Mouse (Mus musculus) neutrophil, adult 65 days (primary cell): ENCODE results near the gene Slc35f2. TPM values are rescaled to one million over a fixed set of nuclear protein-coding genes. Genes with fewer than 3 reads are reported as not detected.

ENCODE experiments used
- total RNA-seq: library from RNA; stranded (reverse); gene quantifications from 2 replicates; pipeline ENCODE4 v1.2.4, GENCODE M21; 2023

Slc35f2 gene
- not detected in 2 replicates for total RNA-seq

GRCm38 (mm10) chr9:53771344-53772021, at the start of gene Slc35f2:
Slc35f2 (plus strand) TSS chr9:53771538.

GRCm38 (mm10) chr9:53849864-53850263, 78.5 kb downstream of the Slc35f2 start, which contains the start of gene Sln:
Sln (plus strand) TSS chr9:53850164.

Other genes starting within 250 kb of the Slc35f2 start
- gene Atm, start 234.8 kb upstream of the Slc35f2 start, total RNA-seq: 6.9 and 7.3 TPM in 2 replicates
- gene Npat, start 234.5 kb upstream of the Slc35f2 start, total RNA-seq: 17.2 and 21.2 TPM in 2 replicates
- 14.3 and 16.4 TPM in 2 replicates for gene Acat1, start 161.2 kb upstream of the Slc35f2 start, total RNA-seq
- gene Cul5, start 101.5 kb upstream of the Slc35f2 start, total RNA-seq: 12.4 and 20.1 TPM in 2 replicates
- gene Rab39, start 65.3 kb upstream of the Slc35f2 start, total RNA-seq: 0.34 and 0.44 TPM in 2 replicates
- gene Sln, start 78.6 kb downstream of the Slc35f2 start, total RNA-seq: not detected in 2 replicates
- not detected in 2 replicates for gene Elmod1, start 203.8 kb downstream of the Slc35f2 start, total RNA-seq